Mouse (Mus musculus): Measurements from ENCODE around the gene Mrps17. TPM values are rescaled to one million over a fixed set of nuclear protein-coding genes. Genes with fewer than 3 reads are reported as not detected.
"Not testable (repeated sequence)": the region's sequence is repeated elsewhere in the genome, so short reads cannot be mapped to it uniquely, and the experiment has no call there.

Mrps17 gene
- 34.6 to 75.1 TPM (median 51.6 TPM) in 3 replicates for total RNA-seq (2017)

- peak; percentile 97 for ATAC-seq (replicated peaks; ENCODE audit: insufficient number of reproducible peaks, low FRiP score, low TSS enrichment, poor library complexity, severe bottlenecking)
These were observed at the start of gene Mrps17 for GRCm38 (mm10) chr5:129715326-129715861. Mrps17 (plus strand) TSS chr5:129715497.

- no peak for ATAC-seq (replicated peaks; ENCODE audit: insufficient number of reproducible peaks, low FRiP score, low TSS enrichment, poor library complexity, severe bottlenecking)
These were observed 48.9 kb upstream of the Mrps17 start for GRCm38 (mm10) chr5:129666271-129666909.

GRCm38 (mm10) chr5:129667851-129668250, 47.4 kb upstream of the Mrps17 start:
- no peak for ATAC-seq (replicated peaks; ENCODE audit: insufficient number of reproducible peaks, low FRiP score, low TSS enrichment, poor library complexity, severe bottlenecking)

- ATAC-seq (replicated peaks; ENCODE audit: insufficient number of reproducible peaks, low FRiP score, low TSS enrichment, poor library complexity, severe bottlenecking), result no peak
These were observed 45.8 kb upstream of the Mrps17 start for GRCm38 (mm10) chr5:129669453-129670035.

- ATAC-seq (replicated peaks; ENCODE audit: insufficient number of reproducible peaks, low FRiP score, low TSS enrichment, poor library complexity, severe bottlenecking), result peak; percentile 56
These were observed 45.2 kb upstream of the Mrps17 start, which contains the start of gene Zfp11 for GRCm38 (mm10) chr5:129670036-129670458. Zfp11 (minus strand) TSS chr5:129670099.

- not testable (repeated sequence) for ATAC-seq (replicated peaks; ENCODE audit: insufficient number of reproducible peaks, low FRiP score, low TSS enrichment, poor library complexity, severe bottlenecking)
These were observed 30.2 kb upstream of the Mrps17 start for GRCm38 (mm10) chr5:129685141-129685540.

- ATAC-seq (replicated peaks; ENCODE audit: insufficient number of reproducible peaks, low FRiP score, low TSS enrichment, poor library complexity, severe bottlenecking), result no peak
These were observed 27.7 kb upstream of the Mrps17 start for GRCm38 (mm10) chr5:129687621-129688020.

GRCm38 (mm10) chr5:129690528-129690927, 24.8 kb upstream of the Mrps17 start:
- ATAC-seq (replicated peaks; ENCODE audit: insufficient number of reproducible peaks, low FRiP score, low TSS enrichment, poor library complexity, severe bottlenecking), result no peak

- no peak for ATAC-seq (replicated peaks; ENCODE audit: insufficient number of reproducible peaks, low FRiP score, low TSS enrichment, poor library complexity, severe bottlenecking)
These were observed 14.8 kb upstream of the Mrps17 start for GRCm38 (mm10) chr5:129700506-129700905.

GRCm38 (mm10) chr5:129701706-129702105, 13.6 kb upstream of the Mrps17 start:
- ATAC-seq (replicated peaks; ENCODE audit: insufficient number of reproducible peaks, low FRiP score, low TSS enrichment, poor library complexity, severe bottlenecking), result no peak

- no peak for ATAC-seq (replicated peaks; ENCODE audit: insufficient number of reproducible peaks, low FRiP score, low TSS enrichment, poor library complexity, severe bottlenecking)
These were observed 11.9 kb upstream of the Mrps17 start for GRCm38 (mm10) chr5:129703368-129703767.

GRCm38 (mm10) chr5:129708412-129708811, 6.9 kb upstream of the Mrps17 start, which contains the start of gene Sept14:
Sept14 (minus strand) TSS chr5:129708512.
- ATAC-seq (replicated peaks; ENCODE audit: insufficient number of reproducible peaks, low FRiP score, low TSS enrichment, poor library complexity, severe bottlenecking), result no peak

- ATAC-seq (replicated peaks; ENCODE audit: insufficient number of reproducible peaks, low FRiP score, low TSS enrichment, poor library complexity, severe bottlenecking), result no peak
These were observed 1.7 kb downstream of the Mrps17 start for GRCm38 (mm10) chr5:129717016-129717415.

GRCm38 (mm10) chr5:129720176-129720575, 4.9 kb downstream of the Mrps17 start:
- ATAC-seq (replicated peaks; ENCODE audit: insufficient number of reproducible peaks, low FRiP score, low TSS enrichment, poor library complexity, severe bottlenecking), result no peak

GRCm38 (mm10) chr5:129724268-129724667, 9.0 kb downstream of the Mrps17 start:
- no peak for ATAC-seq (replicated peaks; ENCODE audit: insufficient number of reproducible peaks, low FRiP score, low TSS enrichment, poor library complexity, severe bottlenecking)

- ATAC-seq (replicated peaks; ENCODE audit: insufficient number of reproducible peaks, low FRiP score, low TSS enrichment, poor library complexity, severe bottlenecking), result peak; percentile 79
These were observed 9.8 kb downstream of the Mrps17 start, which contains the start of gene Nipsnap2 for GRCm38 (mm10) chr5:129724834-129725773. Nipsnap2 (plus strand) TSS chr5:129725063.

- no peak for ATAC-seq (replicated peaks; ENCODE audit: insufficient number of reproducible peaks, low FRiP score, low TSS enrichment, poor library complexity, severe bottlenecking)
These were observed 10.6 kb downstream of the Mrps17 start for GRCm38 (mm10) chr5:129725774-129726392.

- ATAC-seq (replicated peaks; ENCODE audit: insufficient number of reproducible peaks, low FRiP score, low TSS enrichment, poor library complexity, severe bottlenecking), result no peak
These were observed 11.5 kb downstream of the Mrps17 start for GRCm38 (mm10) chr5:129726784-129727183.

All from monocyte, adult 5-6 weeks (primary cell).